Mouse (Mus musculus) ES-Bruce4 (cell line): ENCODE data around the gene Eif3f.

Experiments
- CTCF ChIP-seq: IDR thresholded peaks from one replicate; pipeline ENCODE4 v1.8.1; 2011; ENCODE audit warnings: low read depth, low read length
- EP300 ChIP-seq: IDR thresholded peaks from 2 replicates; pipeline ENCODE4 v1.6.1; 2011; ENCODE audit warnings: low read depth, low read length; ENCODE audit not compliant: insufficient read depth
- POLR2A ChIP-seq: IDR thresholded peaks from one replicate; pipeline ENCODE4 v1.8.1; 2011; ENCODE audit warnings: low read length; ENCODE audit not compliant: insufficient read depth

DNA sequence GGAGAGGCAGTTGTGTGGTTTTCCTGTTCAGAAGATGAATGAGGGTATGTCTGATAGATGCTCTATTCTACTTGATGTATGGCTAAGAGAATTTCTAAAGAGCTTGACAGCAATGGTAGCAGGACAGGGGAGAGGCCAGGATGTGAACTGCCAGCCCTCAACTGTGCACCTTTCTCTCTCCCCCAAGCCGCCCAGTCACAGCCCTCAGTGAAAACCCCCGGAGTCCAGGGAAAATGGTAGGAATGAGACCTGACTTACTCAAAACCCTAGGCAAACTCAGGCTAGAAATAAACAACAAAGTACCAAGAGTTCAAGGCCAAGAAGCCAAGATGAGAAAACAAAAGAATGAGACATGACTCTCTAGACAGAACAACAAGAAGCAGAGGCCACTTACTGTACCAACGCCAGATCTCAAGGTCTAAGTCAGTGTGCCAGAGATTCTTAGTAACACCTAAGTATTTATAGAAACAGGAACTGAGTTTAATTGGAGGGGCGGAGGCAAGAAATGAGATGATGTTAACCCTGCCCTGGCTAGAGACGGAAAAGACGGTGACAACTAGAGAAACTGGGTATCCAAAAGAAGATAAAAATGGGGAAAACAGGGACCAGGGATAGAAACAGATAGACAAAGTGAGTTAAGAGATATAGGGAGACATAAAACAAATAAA is 4.4 kb upstream of the Eif3f start, which contains the start of gene Nlrp10:
- TF ChIP-seq CTCF, result no peak
- no peak for TF ChIP-seq EP300
- no peak for TF ChIP-seq POLR2A
